Mouse (Mus musculus) stomach, postnatal 0 days (tissue): ENCODE measurements at regions not wholly inside any gene's neighbourhood (a gene's known extent, or its start where the extent isn't known, plus 50 kb on each side); places are given as distances from the start of the nearest gene placed in this dataset.

Experiments used
- CTCF ChIP-seq: IDR thresholded peaks from 2 replicates; pipeline ENCODE4 v1.5.1; 2016; ENCODE audit warnings: antibody characterized with exemption, low read depth, mild to moderate bottlenecking, moderate library complexity
- EP300 ChIP-seq: optimal IDR thresholded peaks from 2 replicates; pipeline ENCODE3; 2016; ENCODE audit warnings: antibody characterized with exemption

- TF ChIP-seq CTCF, result no peak
- TF ChIP-seq EP300, result no peak
Measured at GRCm38 (mm10) chr5:125915857-125916256, 384.3 kb downstream of the Tmem132b start.
